Mouse (Mus musculus) cerebellum, adult 2 months (tissue): ENCODE results near the gene Arfgef3.

ENCODE experiments used
- CTCF ChIP-seq: fragments of 200-500 bp; IDR thresholded peaks from 2 replicates; pipeline ENCODE4 v1.5.1; 2011; ENCODE audit warnings: low read depth, mild to moderate bottlenecking, control low read depth, low read length, moderate library complexity, borderline replicate concordance; ENCODE audit not compliant: insufficient read depth
- POLR2A ChIP-seq: fragments of 200-500 bp; IDR thresholded peaks from 2 replicates; pipeline ENCODE4 v1.6.1; 2011; ENCODE audit warnings: low read length, control low read depth, borderline replicate concordance; ENCODE audit not compliant: insufficient read depth

GRCm38 (mm10) chr10:18642854-18643253, 100.9 kb downstream of the Arfgef3 start:
- TF ChIP-seq POLR2A (no peak), CTCF (no peak)
